Mouse (Mus musculus) adrenal gland, postnatal 14 days (tissue): ENCODE measurements around the gene Cldn9. TPM values are rescaled to one million over a fixed set of nuclear protein-coding genes. Genes with fewer than 3 reads are reported as not detected.

ENCODE experiments used
- DNase-seq: peaks from one replicate; pipeline ENCODE4 v3.0.0; 2021; ENCODE audit warnings: mixed read lengths
- total RNA-seq: library from RNA; stranded (reverse); gene quantifications from 2 replicates; pipeline ENCODE4 v1.2.3, GENCODE M21; 2021

The Cldn9 gene
- total RNA-seq, 1 experiment from 2014 or later: not detected

DNA sequence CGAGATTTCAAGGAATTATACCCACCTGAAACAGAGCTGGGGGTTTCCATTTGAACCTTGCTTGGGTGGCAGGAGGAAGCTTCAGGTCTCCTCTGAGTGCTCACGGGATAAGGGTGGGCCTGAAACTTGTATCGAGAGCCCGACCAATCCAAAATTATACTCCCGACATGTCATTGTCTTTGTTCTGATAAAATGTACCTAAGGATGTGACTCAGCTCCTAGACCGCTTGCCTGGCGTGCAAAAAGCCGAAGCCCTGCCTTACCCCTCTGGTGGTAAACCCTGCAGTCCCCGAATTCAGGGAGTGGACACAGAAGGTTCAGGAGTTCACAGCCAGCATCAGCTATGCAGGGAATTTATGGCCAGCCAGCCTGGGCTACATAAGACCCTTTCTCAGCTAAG lies 3.5 kb downstream of the Cldn9 start:
- no peak for DNase-seq

DNA sequence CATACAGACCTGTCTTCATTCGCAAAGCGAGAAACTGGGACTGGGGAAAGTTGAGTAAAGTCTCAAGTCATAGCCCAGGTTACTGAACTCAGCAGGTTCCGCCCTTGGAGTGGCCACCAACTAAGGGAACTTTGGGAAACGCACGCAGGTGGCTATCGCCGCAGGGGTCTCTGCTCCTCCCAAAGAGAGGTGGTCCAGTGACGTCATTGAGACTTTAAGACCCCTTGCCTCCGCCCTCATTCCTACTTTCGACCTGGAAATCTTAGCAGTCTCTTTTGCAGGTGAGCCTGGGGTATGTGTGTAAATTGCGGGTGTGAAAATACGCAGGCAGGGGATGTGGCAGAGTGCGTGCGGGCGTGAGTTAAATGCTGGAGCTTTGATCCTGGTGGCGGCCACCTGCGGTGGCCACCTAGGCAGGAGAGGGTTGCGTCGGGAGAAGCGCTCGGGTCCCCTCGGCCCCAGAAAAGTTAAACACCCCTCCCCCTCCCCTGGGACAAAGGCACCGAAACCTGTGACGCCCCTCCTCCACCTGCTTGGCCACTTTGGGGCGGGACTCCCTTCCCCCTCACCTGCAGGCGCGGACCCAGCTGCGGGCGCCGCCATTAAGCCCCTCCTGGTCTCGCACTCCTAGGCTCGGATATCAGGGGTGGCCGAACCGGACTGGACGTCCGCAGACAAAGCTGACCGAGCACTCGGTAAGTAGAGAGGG lies 4.5 kb downstream of the Cldn9 start, which contains the start of gene Cldn6:
Cldn6 (plus strand) TSS at position 123 of the 709 bp plus-strand sequence.
- no peak for DNase-seq

DNA sequence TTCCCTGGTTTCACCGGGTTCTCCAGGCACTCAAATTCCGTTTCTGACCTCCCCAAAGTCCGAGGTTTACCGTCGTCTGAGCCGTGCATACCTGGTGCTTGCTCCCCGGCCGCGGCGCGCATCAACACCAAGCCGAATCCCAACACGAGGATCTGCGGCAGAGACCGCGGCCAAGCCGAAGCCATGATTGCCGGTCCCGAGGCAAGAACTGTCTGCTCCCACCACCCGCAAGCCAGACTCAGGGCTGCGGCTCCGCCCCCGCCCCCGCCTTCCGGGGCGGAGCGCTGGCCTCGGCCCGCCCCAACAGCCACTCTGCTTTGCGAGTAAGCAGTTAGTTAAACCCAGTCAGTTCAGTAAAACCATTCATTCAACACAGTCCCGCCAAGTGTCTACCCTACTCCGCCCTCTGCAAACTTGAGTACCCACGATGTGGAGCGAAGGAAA lies 6.6 kb downstream of the Cldn9 start, which contains the start of gene Tnfrsf12a:
Tnfrsf12a (minus strand) TSS at position 233 of the 444 bp plus-strand sequence.
- DNase-seq: peak; percentile 92

DNA sequence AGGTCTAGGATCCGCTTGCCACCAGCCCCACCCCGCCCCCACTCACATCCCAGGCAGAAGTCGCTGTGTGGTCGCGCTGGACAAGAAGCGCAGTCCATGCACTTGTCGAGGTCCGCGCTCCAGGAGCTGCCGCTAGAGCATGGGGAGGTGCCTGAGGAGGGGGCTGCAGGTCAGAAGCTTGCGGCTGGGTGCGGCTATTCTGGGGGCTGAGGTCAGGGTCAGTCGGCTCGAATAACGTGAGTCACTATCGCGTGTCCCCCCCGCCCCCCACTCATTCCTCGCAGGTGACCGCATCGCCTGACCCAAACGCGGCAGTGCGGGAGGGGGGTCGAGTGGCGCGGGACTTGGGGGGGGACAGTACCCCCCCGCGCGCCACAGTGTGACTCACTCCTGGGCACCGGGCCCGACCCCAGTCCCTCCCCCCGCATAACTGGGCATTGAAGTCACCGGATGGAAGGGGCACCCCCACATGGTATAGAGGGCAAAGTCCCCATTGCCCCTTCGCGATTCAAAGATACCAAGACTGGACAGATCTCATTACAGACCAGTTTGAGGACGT lies 7.3 kb downstream of the Cldn9 start:
- DNase-seq: peak; percentile 90

DNA sequence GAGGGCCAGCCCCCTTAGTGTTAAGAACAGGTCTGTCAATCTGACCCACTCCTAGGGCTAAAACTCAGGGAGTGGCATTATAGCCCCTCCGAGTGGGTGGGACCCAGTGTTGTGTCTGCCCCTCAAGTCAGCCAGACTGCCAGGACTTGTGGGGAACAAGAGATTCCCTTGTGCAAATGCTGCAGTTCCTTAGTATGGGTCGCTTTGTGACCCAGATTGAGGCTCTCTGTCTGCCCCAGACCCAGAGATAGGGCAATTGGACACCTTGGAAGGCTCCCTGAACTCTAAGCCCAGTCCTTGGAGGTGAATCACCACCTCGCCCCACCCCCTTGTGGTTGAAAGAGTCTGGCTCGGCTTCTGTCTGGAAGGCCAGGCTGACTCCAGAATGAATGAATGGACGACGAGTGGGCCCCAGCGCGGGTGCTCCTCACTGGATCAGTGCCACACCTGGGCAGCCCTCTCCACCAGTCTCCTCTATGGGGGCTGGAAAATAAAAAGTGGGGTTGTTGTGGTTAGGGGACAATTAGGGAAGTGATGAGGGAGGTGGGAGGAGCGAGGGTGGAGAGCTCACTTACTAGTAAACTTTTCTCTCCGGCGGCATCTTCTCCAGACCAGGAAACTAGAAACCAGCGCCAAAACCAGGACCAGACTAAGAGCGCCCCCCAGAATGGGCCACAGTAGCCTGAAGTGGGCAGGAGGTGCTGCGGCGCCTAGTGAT lies 8.1 kb downstream of the Cldn9 start:
- DNase-seq: peak; percentile 89

DNA sequence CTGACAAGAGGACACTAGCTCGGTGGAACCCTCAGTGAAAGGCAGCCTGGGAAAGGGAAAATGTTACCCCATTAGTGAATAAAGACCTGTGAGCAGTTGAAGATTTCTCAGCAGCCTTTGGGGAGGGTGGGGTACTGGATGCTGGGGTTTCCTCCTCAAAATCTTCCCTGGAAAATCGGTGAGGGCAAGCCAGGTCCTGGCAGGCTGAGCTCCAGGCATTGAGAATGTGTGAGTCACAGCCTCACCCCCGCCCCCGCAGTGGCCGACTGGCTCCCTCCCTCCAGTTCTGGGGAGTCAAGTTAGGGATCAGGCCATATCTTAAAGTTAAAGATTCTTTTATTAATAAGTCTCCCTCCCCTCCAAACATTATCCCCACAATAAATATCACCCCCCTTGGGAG lies 8.7 kb downstream of the Cldn9 start:
- DNase-seq: peak; percentile 87

DNA sequence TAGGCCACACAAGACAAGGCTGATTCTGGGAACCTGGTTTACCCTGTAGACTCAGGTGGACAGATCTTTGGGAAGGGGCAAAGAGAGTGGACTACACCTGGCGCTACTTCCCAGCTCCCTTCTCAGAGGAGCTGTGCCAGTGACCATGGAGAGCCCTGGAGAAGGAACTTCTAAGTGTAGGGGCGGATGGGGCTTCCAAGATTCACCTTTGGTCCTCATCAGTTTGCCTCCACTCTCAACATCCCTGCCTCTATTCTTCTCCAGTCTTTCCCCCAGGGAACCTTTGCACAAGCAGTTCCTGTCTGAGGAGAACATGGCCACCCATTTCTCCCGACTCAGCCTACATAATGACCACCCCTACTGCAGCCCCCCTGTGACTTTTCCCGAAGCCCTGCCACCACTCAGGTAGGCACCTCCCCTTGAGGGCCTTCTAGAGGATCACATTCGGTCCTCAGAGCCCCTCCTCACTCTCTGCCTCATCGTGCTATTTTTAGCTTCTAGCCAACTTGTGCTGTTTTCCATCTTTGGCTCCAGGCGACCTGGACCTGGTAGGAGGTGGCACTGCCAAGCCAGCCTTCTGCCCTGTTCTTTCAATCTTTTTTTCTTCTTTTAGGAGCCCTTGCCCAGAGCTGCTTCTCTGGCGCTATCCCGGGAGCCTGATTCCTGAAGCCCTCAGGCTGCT lies 9.4 kb downstream of the Cldn9 start:
- DNase-seq: peak; percentile 23

DNA sequence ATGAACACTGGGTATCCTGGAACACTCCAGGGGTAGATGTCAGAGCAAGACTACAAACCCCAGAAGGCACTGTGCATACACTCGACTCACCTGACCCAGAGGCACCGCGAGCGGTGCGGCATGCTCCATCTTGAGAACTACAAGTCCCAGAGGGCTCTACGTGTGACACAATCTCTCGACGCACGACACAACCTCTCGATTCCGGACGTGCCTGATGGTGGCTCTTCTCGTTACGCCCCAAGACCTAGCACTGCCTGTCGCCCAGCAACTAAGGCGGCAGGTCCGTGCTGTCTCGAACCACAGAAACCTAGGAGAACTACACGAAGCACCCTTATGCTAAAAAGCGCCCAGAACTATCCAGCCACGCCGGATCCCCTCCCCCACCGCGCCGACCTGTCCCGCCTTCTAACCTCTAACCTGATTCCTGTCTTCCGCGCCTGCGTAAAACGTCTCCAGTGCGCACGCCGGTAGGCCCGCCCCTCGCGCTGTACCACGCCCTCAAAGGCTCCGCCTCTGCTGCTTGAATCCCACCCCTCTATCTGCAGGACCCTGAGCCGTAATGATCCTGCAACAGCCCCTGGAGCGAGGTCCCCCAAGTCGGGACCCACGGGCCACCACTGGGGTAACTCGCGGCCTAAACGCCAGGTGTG lies 10.3 kb downstream of the Cldn9 start, which contains the start of the genes Hcfc1r1 and Thoc6:
Hcfc1r1 (plus strand) TSS at position 173 of the 650 bp plus-strand sequence.
Thoc6 (minus strand) TSS at position 459 of the 650 bp plus-strand sequence.
- peak; percentile 94 for DNase-seq

DNA sequence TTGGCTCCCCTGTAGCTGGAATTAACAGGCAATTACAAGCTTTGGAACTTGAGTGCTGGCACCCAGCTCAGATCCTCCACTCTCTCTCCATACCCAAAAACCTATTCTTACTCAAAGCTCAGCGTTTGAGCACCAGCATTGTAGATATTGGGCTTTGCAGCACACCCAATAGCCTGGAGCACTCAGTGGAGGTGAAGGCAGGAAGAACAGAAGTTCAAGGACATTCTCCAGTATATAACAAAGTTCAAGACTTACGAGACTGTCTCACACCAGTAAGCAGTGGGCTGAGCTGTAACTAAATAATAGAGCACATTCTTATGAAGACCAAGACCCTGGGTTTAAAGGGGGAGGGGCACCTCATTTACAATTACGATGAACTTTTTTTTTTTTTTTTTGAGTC lies 11.1 kb downstream of the Cldn9 start:
- DNase-seq: no peak

DNA sequence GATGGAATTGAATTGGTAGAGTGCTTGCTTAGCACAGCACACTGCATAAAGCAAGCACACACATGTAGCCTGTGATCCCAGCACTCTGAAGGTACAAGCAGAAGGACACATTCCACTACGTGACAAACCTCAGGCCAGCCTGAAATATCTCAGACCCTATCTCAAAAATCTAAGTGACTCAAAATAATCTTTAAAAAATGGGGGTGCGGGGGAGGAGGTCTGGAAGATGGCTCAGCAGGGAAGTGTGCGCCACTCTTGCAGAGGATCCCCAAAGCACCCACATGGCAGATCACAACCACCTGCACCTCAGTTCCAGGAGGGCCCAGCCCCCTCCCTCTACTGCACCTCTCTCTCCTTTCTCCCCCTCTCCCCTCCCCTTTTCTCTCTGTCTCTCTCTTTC lies 12.3 kb downstream of the Cldn9 start:
- DNase-seq: no peak

DNA sequence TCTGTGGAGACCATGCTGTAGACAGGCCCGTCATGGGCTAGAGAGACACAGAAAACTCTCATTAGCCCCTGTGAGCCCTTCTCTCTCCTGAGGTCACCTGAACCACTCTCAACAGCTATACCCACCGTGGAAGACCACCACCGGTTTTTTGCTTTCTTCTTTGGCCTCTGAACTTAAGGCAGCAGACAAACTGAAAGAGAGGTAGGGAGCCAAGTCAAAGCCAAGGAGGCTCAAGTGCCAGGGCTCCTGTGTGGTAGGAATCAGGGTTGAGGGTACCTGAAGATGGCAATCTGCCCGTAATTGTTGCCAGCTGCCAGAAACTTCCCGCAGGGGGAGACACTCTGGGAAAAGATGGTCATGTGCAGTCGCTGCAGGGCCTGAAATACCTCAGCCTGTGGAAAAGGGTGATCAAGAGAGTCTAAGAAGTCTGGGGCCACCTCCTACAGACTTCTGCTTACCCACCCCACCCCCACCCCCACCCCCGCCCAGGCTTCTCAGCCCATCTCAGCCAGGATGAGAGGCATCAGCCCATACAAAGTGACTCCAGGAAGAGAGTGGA lies 13.2 kb downstream of the Cldn9 start:
- no peak for DNase-seq

DNA sequence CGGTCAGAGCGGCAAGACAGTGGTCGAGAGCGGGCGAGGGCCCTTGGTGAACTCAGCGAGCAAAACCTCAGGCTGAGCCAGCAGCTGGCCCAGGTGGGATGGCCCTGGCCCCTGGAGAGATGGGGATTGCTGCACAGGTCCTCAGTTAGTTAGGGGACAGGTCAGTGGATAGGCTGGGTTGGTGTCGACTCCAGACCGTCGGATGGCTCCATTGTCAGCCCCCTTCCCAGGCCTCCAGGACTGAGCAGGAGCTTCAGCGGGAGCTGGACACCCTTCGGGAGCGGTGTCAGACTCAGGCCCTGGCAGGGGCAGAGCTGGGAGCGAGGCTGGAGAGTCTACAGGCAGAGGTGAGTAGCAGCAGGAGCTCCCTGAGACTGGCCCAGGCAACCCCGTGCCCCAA lies 18.3 kb downstream of the Cldn9 start:
- no peak for DNase-seq

DNA sequence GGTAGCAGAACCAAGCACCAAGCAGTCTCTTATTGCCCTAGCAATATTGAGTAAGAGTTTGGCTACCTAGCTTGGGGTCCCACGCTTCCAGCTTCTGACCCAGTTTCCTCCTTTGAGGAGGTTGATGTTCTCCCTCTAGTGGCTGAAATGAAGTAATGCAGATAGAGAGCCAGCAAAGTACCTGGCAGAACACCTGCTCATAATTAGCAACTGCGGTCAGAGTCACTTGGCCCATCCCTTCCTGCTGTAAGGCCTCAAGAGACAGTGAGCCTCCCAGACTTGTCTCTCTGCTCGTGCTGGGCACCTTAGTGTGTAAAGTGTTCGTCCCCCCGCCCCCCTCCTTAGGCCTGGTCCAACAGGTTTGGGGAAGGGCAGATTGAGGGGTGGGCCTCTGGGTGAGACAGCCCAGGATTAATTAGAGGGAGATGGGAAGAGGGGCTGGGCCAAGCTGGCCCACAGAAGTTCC lies 19.2 kb downstream of the Cldn9 start:
- no peak for DNase-seq

DNA sequence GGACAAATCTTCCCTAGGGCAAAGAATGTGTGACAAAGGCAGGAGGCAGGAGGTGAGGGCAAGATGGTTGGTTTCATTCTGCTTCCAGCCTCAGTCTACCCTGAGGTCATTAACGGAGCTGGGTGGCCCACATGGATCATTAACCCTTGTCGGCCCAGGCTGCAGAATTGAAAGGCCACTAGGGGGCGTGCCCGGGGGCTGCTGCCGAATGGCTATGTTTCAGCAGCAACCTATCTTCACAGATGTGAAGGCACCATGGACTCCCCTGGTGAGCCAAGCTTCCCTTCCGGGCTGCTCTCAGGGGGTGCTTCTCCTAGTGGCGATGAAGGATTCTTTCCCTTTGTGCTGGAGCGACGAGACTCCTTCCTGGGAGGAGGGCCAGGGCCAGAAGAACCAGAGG lies 22.3 kb downstream of the Cldn9 start:
- peak; percentile 57 for DNase-seq

DNA sequence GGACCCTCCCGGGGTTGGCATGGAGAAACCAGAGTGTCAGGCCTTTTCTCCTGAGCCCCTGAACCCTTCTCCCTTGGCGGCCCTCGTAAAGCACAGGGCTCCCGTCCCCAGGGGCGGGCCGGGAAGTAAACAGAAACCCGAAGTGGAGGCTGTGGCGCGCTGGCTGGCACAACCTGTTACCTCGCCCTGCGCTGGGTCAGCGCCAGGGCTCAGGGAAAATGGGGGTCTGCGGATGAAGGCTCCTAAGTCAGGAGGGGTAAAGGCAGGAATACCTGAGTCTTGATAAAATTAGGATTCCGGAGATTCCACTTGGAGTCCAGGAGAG lies 23.0 kb downstream of the Cldn9 start:
- DNase-seq: no peak

DNA sequence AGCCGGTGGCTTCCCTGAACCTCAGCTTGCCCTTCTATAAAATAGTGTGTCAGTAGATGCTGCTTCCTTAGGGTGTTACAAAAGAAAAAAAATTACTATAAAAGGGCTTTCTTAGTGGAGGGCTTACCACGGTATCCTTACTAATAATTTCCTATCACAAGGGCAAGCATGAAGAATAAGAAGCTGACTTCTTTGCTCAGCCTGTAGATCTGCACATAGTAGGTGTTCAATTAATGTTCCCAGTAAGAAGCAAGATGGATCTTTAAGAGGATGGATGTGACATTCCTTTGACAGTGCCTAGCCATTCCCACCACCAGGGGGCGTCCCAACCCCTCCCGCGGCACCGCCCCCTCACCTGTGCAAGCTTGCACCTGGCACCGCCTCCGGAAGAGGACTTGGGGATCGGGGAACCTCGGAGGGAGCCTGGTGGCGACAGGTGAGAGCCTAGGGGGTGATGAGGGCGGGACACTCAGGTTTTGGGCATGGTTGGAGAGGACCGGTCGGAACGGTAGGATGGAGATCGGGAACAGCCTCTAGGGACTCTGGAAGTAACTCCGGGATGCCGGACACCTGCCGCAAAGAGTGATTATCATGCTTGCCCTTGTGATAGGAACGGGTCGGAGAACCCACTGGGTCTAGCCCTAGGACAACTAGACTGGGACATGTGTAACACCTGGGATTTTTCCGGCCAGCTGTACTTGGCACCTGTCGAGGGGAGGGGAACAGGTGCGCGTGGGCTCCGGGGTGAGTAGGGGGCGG lies 23.5 kb downstream of the Cldn9 start, which contains the start of gene Bicdl2:
Bicdl2 (plus strand) TSS at position 390 of the 759 bp plus-strand sequence.
- peak; percentile 73 for DNase-seq

DNA sequence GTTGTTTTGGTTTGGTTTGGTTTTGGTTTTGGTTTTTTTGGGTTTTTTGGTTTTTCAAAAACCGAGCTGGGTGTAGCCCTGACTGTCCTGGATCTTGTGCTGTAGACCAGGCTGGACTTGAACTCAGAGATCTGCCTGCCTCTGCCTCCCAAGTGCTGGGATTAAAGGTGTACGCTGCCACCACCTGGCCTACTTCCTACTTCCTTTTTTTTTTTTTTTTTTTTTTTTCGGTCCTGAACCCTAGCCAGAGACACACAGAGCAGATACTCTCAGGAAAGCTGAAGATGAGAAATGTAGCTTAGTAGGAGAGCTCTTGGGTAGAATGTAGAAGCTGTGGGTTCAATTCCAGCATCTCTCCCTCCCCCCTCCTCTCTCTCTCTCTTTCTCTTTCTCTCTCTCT lies 25.4 kb downstream of the Cldn9 start:
- no peak for DNase-seq

DNA sequence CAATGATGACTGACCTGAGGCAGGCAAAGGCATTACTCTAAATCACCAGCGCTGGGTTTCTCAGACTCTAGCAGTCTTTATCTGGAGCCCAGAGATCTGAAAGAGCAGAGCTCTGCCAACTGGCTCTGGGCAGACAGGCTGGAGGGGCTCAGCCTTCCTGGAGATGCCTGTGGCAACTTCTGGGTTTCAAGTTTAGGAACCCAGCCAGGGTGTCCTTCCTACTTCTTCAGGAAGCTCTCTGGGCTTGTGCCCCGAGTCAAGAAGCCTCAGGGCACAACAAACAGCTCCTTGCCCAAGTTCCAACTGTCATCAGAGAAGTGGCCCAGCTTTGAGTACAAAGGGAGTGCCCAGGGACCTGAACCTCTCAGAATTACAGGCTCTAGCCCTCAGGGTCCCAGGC lies 29.4 kb downstream of the Cldn9 start:
- DNase-seq: no peak

DNA sequence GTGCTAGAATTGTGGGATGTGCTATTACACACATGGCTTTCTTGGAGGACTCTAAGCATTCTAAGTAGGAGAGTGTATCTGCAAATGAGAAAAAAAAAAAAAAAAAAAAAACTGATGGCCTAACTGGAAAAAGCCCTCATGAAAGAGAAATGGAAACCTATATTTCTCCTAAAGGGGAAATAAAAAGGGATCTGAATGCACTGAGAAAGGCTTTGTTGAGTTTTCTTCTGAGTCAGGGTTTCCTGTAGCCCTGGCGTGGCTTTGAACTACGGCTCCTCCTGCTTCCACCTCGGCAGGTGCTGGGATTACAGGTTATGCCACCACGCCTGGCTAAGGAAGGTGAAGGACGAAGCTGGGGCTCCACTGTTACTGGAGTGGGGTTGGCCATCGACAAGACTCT lies 29.8 kb downstream of the Cldn9 start:
- no peak for DNase-seq

DNA sequence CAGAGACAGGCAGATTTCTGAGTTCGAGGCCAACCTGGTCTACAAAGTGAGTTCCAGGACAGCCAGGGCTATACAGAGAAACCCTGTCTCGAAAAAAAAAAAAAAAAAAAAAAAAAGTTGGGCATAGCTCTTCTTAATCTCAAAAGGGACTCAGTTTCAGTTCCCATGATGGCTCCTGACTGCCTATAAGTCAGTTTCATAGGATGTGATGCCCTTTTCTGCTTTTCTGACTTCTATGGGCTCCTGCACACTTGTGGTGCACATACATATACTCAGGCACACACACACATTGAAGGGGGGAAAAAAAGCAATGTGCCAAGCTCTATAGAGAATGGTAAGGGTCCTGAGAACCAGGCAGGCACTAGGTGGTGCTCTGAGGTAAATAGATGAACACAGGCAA lies 30.5 kb downstream of the Cldn9 start:
- no peak for DNase-seq

DNA sequence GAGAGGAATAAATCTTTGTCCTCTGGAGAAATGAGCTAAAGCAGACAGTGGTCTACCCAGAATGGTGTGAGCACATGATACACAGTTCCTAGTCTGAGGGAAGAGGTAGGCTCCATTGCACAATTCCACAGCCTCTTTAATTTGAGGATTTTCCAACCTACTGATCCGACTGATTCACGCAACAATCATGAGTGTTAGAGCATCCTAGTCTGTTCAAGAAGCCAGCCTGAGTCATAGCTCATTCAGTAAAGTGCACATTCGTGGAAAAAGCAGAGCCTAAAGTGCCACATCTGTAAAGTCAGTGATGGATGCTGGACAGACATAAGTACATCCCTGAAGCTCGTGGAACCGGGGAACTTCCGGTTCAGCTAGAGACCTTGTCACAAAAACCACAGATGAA lies 32.5 kb downstream of the Cldn9 start:
- DNase-seq: no peak
